26 mouse cellular contexts compared by ENCODE assay signal in genomic region chr12:58557261-58557660, GRCm38 (mm10).
A peak's percentile ranks its signal among the peaks of the same experiment; 100 is the strongest.
DNase-seq lines count a peak whose midpoint lies in the region; ATAC-seq lines count a peak whose summit lies in the region.
"Had no signal": no experiment of that assay in that cellular context is flagged by ENCODE, and none has a peak within 500 bp of the region (broad histone marks: within the 10 kb centered on the region; RNA-seq: fewer than 3 reads in every experiment).

No protein-coding gene starts in this region.

- no peak overlapping the region for H3K4me2 ChIP-seq in embryonic facial prominence, embryonic 14.5 days (ENCODE audit: low read depth, low read length)
- no peak overlapping the region for H3K4me2 ChIP-seq in midbrain, embryonic 11.5 days
- no peak overlapping the region for H3K4me2 ChIP-seq in midbrain, embryonic 13.5 days (replicated peaks)
- H3K4me2 ChIP-seq: embryonic facial prominence, embryonic 13.5 days; heart, embryonic 11.5 days; hindbrain, embryonic 13.5 days; intestine, embryonic 15.5 days had no signal

- H3K4me1 ChIP-seq in embryonic facial prominence, embryonic 14.5 days (ENCODE audit: control insufficient read depth, insufficient read depth, low read length): no peaks in the 10 kb centered on the region
- H3K4me1 ChIP-seq in embryonic facial prominence, embryonic 10.5 days: no peaks in the 10 kb centered on the region
- H3K4me1 ChIP-seq in midbrain, embryonic 11.5 days (ENCODE audit: control insufficient read depth, insufficient read depth, low read length): no peaks in the 10 kb centered on the region
- H3K4me1 ChIP-seq in midbrain, embryonic 13.5 days (replicated peaks): no peaks in the 10 kb centered on the region
- H3K4me1 ChIP-seq: hindbrain, embryonic 10.5 days; hindbrain, embryonic 13.5 days had no signal

- 43% methylated on average over 4 of the region's 4 CpGs for WGBS in embryonic facial prominence, embryonic 14.5 days
- WGBS in embryonic facial prominence, embryonic 10.5 days: 61% methylated on average over 4 of the region's 4 CpGs
- 74% methylated on average over 4 of the region's 4 CpGs for WGBS in midbrain, embryonic 11.5 days
- WGBS in midbrain, embryonic 13.5 days: 89% methylated on average over 4 of the region's 4 CpGs

- no peaks in the 10 kb centered on the region for H3K36me3 ChIP-seq in embryonic facial prominence, embryonic 14.5 days (ENCODE audit: control insufficient read depth, insufficient read depth, low read length)
- H3K36me3 ChIP-seq in embryonic facial prominence, embryonic 10.5 days (replicated peaks): no peaks in the 10 kb centered on the region
- no peaks in the 10 kb centered on the region for H3K36me3 ChIP-seq in midbrain, embryonic 11.5 days (ENCODE audit: control insufficient read depth, insufficient read depth, low read length)
- no peaks in the 10 kb centered on the region for H3K36me3 ChIP-seq in midbrain, embryonic 13.5 days
- H3K36me3 ChIP-seq: embryonic facial prominence, embryonic 13.5 days; G1E; hindbrain, embryonic 10.5 days; hindbrain, embryonic 13.5 days; intestine, embryonic 15.5 days had no signal

- no peaks in the 10 kb centered on the region for H3K27me3 ChIP-seq in embryonic facial prominence, embryonic 14.5 days (replicated peaks; ENCODE audit: control insufficient read depth, insufficient read depth, low read length)
- no peaks in the 10 kb centered on the region for H3K27me3 ChIP-seq in embryonic facial prominence, embryonic 10.5 days (replicated peaks; ENCODE audit: low read depth, poor library complexity, severe bottlenecking)
- no peaks in the 10 kb centered on the region for H3K27me3 ChIP-seq in midbrain, embryonic 11.5 days (ENCODE audit: control insufficient read depth, insufficient read depth, low read length)
- no peaks in the 10 kb centered on the region for H3K27me3 ChIP-seq in midbrain, embryonic 13.5 days
- H3K27me3 ChIP-seq: CH12.LX; embryonic facial prominence, embryonic 13.5 days; hindbrain, embryonic 13.5 days; intestine, embryonic 15.5 days had no signal

- no peak for ATAC-seq in embryonic facial prominence, embryonic 14.5 days (ENCODE audit: low read depth)
- ATAC-seq in midbrain, embryonic 11.5 days (ENCODE audit: low FRiP score): no peak
- no peak for ATAC-seq in midbrain, embryonic 13.5 days
- ATAC-seq: forebrain, embryonic 14.5 days; hindbrain, embryonic 16.5 days; intestine, embryonic 15.5 days had no signal

- no peak overlapping the region for H3K27ac ChIP-seq in embryonic facial prominence, embryonic 14.5 days (replicated peaks; ENCODE audit: low read depth, low read length)
- H3K27ac ChIP-seq in embryonic facial prominence, embryonic 10.5 days (replicated peaks): no peak overlapping the region
- no peak overlapping the region for H3K27ac ChIP-seq in midbrain, embryonic 11.5 days (ENCODE audit: low read depth, low read length)
- H3K27ac ChIP-seq in midbrain, embryonic 13.5 days: no peak overlapping the region
- H3K27ac ChIP-seq: embryonic facial prominence, embryonic 13.5 days; hindbrain, embryonic 10.5 days; hindbrain, embryonic 13.5 days; intestine, embryonic 15.5 days had no signal

- H3K9ac ChIP-seq in embryonic facial prominence, embryonic 14.5 days (ENCODE audit: low read depth, low read length): no peak overlapping the region
- no peak overlapping the region for H3K9ac ChIP-seq in midbrain, embryonic 11.5 days (ENCODE audit: low read length)
- no peak overlapping the region for H3K9ac ChIP-seq in midbrain, embryonic 13.5 days (replicated peaks)
- H3K9ac ChIP-seq: embryonic facial prominence, embryonic 13.5 days; hindbrain, embryonic 13.5 days; intestine, embryonic 15.5 days had no signal

- peak; percentile 29 for DNase-seq in embryonic facial prominence, embryonic 14.5 days (ENCODE audit: low spot score)
- no peak for DNase-seq in embryonic facial prominence, embryonic 10.5 days (ENCODE audit: low spot score)
- DNase-seq in midbrain, embryonic 11.5 days (ENCODE audit: low spot score, missing footprints): peak; percentile 14
- DNase-seq in skeletal muscle tissue, adult 2 months (ENCODE audit: low read depth, low spot score): peak; percentile 64
- no peak for DNase-seq in T-cell, adult 2 months (ENCODE audit: low spot score)
- DNase-seq: adrenal gland, adult 2 months; adrenal gland, postnatal 14 days; B cell, adult 2 months; cerebellum, adult 11 months; cerebellum, adult 2 months; cerebellum, adult 9-11 months; cerebellum, postnatal 25 days; gastrocnemius, postnatal 14 days; heart, adult 11 months; heart, postnatal 36 days; kidney, adult 11 months had no signal

- H3K4me3 ChIP-seq in embryonic facial prominence, embryonic 14.5 days (ENCODE audit: low read depth, low read length): no peak overlapping the region
- H3K4me3 ChIP-seq in embryonic facial prominence, embryonic 10.5 days: no peak overlapping the region
- no peak overlapping the region for H3K4me3 ChIP-seq in midbrain, embryonic 11.5 days (ENCODE audit: low read depth, low read length)
- no peak overlapping the region for H3K4me3 ChIP-seq in midbrain, embryonic 13.5 days (replicated peaks)
- H3K4me3 ChIP-seq: embryonic facial prominence, embryonic 13.5 days; hindbrain, embryonic 10.5 days; hindbrain, embryonic 13.5 days; intestine, embryonic 15.5 days had no signal

- no peaks in the 10 kb centered on the region for H3K9me3 ChIP-seq in embryonic facial prominence, embryonic 14.5 days (ENCODE audit: control insufficient read depth, low read length)
- no peaks in the 10 kb centered on the region for H3K9me3 ChIP-seq in embryonic facial prominence, embryonic 10.5 days
- H3K9me3 ChIP-seq in midbrain, embryonic 11.5 days (ENCODE audit: control insufficient read depth, low read length): no peaks in the 10 kb centered on the region
- H3K9me3 ChIP-seq in midbrain, embryonic 13.5 days: no peaks in the 10 kb centered on the region
- H3K9me3 ChIP-seq: embryonic facial prominence, embryonic 13.5 days; G1E; hindbrain, embryonic 10.5 days; hindbrain, embryonic 13.5 days; intestine, embryonic 15.5 days had no signal

Comparison
In these comparisons a context has a peak if more than half of its experiments do, and no peak if none do; other contexts are left out.
1. DNase-seq: peak in embryonic facial prominence, embryonic 14.5 days (single experiment), midbrain, embryonic 11.5 days (single experiment) and skeletal muscle tissue, adult 2 months (single experiment); none in embryonic facial prominence, embryonic 10.5 days (single experiment) and T-cell, adult 2 months (single experiment).